Mouse (Mus musculus) cerebellum, adult 2 months (tissue): ENCODE data around the gene Atf5.

ENCODE experiments used
- CTCF ChIP-seq: fragments of 200-500 bp; IDR thresholded peaks from 2 replicates; pipeline ENCODE4 v1.5.1; 2011; ENCODE audit warnings: low read depth, mild to moderate bottlenecking, control low read depth, low read length, moderate library complexity, borderline replicate concordance; ENCODE audit not compliant: insufficient read depth
- POLR2A ChIP-seq: fragments of 200-500 bp; IDR thresholded peaks from 2 replicates; pipeline ENCODE4 v1.6.1; 2011; ENCODE audit warnings: low read length, control low read depth, borderline replicate concordance; ENCODE audit not compliant: insufficient read depth

GRCm38 (mm10) chr7:44855036-44855435 lies 38.6 kb upstream of the Atf5 start:
- TF ChIP-seq POLR2A = no peak
- no peak for TF ChIP-seq CTCF
